Mouse (Mus musculus) adrenal gland, postnatal 14 days (tissue): ENCODE results near the gene Cpeb4. TPM values are rescaled to one million over a fixed set of nuclear protein-coding genes. Genes with fewer than 3 reads are reported as not detected.

ENCODE experiments used
- DNase-seq: peaks from one replicate; pipeline ENCODE4 v3.0.0; 2021; ENCODE audit warnings: mixed read lengths
- total RNA-seq: library from RNA; stranded (reverse); gene quantifications from 2 replicates; pipeline ENCODE4 v1.2.3, GENCODE M21; 2021

Gene Cpeb4
- total RNA-seq, 1 experiment from 2014 or later, result 152 TPM

DNA sequence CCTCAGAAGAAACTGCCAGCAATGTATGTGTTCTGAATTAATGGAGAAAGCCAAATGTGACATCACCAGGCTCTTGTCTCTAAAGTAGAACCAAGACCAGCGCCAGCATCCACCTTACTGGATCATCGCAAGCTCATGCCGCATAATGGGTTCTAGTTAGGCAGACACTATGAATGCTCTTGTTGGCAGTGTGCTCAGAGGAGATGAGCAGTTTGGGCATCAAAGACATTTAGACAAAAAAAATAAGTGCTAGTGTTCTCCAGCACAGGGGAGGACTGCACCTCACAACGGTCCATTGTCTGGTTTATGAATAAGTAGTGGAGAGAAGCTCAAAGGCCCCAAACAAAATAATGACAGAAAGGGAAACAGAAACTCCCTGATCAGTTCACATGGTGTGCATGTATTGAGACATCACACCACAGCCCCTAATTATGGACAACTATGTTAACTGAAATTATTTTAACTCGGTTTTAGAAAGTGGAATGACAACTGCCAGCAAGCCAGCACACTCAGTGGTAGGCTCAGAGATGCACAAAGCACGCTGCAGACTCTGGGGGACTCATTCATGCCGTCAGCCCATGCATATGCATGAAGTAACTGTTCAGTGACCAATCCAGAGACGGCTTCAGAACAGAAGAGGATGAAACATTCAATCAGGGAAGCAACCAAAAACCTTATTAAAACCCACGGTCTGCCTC, 25.1 kb upstream of the Cpeb4 start:
- no peak for DNase-seq

DNA sequence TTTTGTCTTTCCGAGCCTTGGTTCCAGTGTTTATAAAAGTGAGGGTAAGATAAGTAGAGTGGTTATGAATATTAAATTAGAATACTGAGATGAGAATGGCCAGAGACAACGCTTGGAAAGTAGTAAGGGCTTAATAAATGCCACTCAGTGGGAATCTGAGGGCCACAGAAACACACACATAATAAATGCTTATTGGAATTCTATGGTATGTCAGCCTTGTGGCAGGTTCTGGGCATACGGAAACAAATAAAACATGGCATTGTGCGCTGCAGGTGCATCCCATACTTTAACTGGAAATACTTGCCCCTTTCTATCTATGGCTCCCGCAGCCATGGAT, 24.6 kb upstream of the Cpeb4 start:
- no peak for DNase-seq

DNA sequence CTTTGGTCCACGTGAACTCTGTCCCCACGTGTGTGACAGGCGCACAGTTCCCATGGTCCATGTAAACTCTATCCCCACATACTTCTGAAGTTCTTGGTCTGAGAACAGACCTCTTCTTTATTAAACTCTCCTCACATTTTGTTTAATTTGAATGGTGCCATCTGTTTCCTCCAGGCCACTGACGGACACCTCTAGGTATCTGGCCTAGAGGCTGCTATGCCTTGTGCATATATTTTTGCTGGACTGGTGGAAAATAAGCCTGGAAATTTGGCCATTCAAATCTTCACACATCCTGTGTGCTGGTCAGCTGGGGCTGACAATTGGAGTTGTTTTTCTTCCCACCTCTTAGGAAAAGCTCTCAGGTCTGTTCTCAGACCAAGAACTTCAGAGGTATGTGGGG, 23.3 kb upstream of the Cpeb4 start:
- no peak for DNase-seq

DNA sequence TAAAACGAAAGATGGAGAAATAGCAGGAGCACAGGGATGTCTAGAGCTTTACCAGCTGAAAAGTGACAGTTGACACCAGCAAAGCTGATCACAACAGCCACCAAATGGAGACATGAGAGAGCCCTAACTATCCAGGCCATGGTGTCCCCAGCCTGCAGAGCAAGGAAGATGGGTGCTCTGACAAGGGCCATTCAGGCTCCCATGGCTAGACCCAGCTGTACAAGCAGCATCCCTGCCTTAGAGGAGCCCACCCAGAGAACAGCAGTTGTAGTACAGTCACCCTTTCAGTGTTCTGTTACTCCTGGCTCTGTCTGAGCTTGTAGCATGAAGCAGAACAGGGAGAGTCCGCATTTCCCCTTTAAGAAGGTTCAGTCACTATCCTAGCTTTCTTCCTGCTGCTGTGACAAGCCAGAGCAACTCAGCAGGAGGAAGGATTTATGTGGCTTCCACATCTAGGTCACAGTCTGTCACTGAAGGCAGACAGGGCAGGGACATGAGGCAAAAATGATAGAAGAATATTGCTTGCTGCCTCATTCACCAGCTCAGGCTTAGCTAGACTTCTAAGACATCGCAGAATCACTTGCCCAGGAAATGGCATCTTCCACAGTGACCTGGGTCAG, 21.7 kb upstream of the Cpeb4 start:
- DNase-seq, result no peak

DNA sequence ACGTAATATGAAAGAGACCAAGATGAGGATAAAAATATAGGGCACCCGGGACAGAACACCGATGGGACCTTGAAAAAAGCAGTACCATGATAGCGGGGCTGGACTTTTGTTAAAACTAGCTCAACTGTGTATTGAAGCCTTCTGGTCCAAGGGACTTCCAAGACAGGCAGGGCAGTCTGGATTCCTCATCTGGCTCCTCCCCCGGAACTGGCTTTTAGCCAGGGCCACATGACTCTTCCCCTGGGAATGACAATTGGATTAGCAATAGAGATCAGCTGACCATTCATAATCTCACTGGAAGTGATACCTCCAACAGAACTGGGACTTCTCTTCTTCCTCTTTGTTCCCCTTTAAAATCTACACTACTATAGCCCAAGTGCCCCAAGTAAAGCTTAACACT, 21.0 kb upstream of the Cpeb4 start:
- DNase-seq, result peak; percentile 89

DNA sequence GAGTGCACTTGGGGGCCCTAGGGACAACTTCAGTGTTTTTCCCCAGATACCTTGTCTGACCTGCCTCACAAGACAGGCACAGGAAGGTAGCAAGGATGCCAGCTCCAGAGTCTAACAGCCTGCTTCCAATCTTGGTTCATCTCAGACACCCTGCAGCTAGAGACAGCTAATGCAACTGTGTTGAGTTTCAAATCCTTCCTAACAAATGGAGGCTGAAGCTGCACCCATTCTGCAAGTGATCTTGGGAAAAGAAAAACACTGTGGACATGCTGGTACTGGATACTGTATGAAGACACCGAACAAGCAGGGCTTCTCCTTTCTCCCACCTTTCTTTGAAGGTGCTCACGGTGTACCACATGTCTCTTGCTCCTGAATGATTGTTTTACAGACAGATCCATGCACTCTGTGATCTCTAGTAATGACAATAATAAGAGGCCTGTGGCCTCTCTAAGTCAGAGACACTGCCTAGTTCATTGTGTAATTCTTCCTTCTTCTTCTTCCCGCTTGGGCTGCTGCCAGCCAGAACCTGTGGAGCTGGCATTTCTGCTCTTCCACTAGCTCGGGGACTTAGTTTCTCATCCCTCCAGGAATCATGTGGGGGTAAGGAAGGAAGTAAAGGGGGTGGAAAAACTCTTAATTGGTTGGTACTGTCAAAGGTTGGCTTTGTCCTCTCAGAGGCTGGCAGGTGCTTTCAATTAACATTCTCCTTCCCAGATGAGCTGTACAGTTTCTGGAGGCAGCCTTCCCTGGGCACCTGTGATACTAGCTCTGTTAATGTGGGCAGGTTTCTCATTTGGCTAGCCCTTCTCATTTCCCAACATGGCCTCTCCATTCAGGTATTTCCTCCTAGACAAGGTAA, 20.1 kb upstream of the Cpeb4 start:
- DNase-seq, result no peak

DNA sequence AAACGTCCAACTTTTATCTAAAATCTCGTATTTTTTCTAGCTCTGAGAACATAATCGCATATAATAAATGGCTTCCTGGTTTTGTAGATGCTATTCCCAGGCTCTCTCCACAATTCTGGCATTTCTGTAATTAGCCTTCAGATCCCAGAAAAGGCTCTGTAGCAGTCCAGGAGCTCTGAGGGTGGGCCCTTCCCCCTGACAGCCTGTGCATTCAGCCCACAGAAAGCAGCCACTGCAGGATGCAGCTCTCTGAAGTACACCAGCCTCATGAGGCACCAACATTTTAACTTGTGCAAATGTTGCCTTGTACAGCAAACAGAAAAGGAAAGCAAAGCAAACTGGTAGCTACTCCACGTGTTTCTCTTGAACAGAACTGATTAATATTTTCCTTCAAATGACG, 17.1 kb upstream of the Cpeb4 start:
- no peak for DNase-seq

DNA sequence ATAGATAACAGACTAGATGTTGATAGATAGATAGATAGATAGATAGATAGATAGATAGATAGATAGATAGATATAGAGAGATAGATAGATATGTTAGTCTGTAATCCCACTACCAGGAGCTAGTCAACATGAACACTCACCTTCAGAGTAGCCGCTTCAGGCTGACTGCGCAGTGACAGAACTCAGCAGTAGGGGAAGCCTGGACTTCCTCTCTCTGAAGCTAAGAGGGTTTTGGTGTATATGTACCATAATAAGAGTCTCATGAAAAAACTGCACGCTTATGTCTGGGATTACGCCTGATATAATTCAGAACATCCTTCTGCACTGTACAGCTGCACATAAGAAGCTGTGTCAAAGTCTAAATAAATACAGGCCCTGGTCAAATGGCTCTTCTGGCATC, 14.5 kb upstream of the Cpeb4 start:
- DNase-seq, result no peak

DNA sequence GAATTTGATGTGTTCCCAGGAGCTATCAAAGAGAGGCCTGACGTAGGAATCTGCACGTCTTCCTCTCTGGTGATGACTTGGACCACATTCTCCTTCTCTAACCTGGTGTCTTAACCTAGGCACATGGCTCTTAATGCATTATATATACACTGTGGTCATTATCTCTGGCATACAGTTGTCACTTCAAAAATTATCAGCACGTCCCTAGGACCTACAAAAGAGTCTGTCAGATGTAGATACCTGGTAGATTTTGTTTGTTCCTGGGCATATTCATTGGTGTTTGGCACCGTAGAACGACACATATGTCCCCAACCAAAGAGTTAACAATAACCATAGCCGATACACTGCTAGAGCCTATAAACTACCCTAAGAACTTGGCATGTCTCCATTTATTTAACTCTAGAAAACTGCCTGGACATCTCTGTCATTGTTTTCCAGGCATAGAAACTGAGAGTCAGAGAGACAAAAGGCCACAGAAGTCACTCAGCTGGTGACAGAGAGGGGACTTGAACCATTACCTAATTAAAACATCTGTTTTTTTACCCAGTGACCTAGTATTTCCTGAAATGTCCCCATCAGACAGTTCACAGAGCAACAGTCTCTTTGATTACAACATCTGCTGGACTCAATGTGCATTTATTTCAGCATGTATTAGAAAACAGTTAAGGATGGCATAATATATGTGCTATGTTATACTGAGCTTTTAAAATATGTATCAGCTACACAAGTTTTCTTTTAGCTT, 10.7 kb upstream of the Cpeb4 start:
- DNase-seq, result no peak

DNA sequence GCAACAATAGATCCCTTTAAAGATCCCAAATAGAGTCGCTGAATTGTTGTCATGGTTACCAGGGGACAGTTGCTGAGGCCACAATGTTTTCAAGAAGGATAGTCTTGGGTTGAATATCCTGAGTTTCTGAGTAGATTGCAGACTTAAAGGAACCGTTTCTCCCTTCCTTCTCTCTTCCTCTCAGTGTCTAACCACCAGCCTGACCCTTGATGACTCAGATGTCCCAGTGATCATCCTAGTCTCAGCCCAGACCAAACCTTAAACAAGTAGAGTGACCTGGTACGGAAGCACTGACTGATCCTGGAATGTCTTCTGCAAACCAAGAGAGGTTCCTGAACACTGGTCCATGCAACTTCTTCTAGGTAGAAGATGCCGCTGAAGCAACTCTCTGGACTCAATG, 4.0 kb upstream of the Cpeb4 start:
- DNase-seq, result no peak

DNA sequence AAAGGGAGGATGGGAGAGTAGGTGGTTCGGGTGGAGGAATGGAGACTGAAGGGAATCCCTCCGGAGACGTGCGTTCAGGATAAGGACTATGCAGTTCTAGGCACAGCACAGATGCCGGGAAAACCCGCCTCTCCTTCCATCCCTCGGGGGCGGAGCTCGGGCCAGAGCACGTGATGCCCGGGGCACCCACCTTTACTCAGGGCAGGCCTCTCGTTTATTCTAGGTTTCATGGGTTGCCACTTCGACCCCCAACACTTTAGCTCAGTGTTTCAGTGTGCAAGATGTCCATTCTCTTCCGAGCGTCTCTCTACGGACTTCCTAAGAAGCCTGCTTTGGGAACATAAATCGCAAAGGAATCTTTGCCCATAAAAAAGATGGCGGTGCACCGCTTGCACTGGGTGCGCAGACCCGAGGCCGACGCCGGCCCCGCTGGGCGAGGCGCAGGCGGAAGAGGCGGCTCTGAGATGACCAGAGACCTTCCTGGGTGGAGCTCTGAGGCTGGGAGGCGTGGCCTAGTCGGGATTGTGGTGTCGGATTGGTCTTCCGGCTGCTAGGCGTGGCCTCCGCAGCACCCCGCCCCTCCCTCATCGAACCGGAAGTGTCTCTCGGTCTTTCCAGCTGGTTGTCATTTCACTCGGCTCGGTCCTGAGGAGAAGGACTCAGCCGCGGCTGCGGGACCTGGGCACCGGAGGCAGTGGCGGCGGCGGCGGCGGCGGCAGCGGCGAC, 1.6 kb upstream of the Cpeb4 start:
- peak; percentile 99 for DNase-seq

DNA sequence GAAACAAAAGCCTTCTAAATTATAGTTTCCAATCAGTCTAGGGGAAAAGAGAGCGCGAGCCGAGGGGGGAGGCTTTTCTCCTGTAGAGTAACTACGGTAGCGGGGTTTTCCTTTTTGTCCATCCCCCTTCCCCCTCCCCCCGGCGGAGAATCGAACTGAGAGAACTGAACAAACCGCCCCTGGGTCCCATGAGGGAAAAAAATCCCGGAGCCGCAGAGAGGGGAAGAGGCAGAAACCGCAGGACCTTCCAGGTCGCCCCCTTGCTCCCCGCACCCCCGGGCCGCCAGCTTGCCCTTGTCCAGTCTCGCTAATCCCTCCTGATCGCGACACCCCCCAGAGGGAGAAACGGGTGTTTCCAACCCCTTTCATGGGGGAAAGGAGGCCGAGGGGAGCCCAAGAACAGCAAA, 873 bp upstream of the Cpeb4 start:
- peak; percentile 73 for DNase-seq

DNA sequence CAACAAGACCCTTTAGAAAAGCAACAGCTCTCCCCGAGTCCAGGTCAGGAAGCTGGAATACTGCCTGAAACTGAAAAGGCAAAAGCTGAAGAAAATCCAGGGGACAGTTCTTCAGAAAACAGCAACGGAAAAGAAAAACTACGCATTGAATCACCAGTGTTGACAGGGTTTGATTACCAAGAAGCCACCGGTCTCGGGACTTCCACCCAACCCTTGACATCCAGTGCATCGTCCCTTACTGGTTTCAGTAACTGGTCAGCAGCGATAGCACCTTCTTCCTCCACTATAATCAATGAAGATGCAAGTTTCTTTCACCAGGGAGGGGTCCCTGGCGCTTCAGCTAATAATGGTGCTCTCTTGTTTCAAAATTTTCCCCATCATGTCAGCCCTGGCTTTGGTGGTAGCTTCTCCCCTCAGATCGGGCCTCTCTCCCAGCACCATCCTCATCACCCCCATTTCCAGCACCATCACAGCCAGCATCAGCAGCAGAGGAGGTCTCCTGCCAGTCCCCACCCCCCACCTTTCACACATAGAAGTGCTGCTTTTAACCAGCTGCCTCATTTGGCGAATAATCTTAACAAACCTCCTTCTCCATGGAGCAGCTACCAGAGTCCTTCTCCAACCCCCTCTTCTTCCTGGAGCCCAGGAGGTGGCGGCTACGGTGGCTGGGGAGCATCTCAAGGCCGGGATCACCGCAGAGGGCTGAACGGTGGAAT, 693 bp downstream of the Cpeb4 start:
- DNase-seq, result peak; percentile 61

DNA sequence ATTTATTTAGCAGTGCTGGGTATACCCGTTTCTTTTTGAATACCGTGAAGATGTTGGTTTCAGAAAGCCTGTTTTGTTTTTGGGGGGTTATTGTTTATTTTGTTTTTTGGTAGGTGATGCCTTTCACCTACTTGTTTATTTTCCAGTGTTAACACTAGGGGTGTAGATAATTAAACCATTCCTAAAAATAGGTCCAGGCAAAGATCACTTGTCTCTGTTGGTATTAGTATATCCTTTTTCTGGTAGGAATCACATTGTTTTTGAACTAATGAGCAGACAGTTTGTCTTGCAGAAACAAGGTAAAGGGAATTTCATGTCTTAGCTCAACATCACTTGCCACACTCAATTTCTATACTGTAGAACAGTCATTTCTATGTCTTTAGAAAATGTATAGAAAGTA, 2.1 kb downstream of the Cpeb4 start:
- no peak for DNase-seq

DNA sequence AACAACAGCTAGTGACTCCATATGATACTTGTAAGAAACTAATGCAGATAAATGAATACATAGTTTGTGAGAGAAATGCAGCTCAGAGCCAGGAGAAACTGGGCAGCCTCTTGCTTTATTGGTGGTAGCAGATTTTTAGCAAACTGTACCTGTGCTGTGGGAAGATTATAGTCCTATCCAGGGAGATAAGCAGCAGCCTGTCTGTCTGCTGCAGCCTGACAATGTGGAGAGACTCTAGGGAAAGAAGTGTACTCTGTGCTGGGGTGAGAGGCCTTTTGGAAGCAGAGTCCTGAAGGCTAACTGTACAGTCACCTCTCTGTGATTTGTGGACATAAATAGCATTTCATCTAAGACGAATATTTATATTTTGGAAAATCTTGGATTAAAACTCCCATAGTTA, 11.7 kb downstream of the Cpeb4 start:
- DNase-seq, result no peak

DNA sequence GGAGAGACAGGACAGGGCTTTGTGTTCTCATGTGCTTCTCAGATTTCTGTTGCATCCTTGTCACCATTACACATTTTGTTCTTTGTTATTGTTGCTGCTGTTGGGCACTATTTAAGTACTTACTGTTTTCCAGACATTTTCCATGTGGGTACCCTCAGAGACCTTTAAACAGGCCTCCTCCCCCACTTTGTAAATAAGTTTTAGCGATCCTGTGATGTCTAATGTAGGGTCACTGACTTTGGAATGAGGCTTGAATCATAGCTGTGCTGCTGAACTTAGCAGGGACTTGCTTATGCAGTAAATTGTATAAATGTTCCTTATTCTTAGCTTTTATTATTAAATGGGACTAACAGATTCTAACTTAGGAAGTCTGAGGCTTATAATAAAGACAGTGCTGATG, 13.8 kb downstream of the Cpeb4 start:
- no peak for DNase-seq

DNA sequence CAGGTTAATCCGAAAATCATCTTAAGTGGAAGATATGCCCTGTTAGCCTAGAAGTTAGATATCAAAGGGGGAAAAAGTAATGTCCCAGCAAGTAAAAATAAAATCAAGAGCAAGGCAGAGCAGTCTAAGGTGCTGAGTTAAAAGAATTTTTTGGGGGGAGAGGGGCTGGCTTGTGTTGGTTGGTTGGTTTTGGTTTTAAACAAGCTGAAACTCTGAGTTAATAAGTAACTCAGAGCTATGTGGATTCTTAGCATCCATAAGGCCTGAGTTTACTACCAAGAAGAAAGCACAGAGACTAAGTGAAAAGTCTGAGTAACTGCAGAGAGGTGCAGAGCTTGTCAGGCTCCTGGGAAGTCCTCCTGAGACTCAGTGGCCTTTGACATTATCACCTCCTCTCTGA, 16.2 kb downstream of the Cpeb4 start:
- DNase-seq, result no peak

DNA sequence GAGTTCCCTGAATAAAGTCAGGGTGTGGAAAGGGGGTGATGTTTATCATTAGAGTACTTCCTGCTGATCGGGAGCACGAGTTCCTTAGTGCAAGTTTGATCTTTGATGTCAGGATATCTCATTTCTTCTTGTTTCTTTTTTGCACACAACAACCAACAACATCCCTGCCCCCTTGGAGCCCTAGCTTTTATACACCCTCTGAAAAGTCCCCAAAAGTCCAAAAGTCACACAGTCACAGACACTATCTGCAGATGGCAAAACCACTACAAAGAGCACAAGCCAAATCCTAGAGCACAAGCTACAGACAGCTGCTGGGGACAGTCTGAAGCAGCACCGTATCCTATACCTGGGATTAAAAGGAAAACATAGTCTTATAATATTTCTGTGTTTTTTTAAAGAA, 20.1 kb downstream of the Cpeb4 start:
- DNase-seq, result no peak

DNA sequence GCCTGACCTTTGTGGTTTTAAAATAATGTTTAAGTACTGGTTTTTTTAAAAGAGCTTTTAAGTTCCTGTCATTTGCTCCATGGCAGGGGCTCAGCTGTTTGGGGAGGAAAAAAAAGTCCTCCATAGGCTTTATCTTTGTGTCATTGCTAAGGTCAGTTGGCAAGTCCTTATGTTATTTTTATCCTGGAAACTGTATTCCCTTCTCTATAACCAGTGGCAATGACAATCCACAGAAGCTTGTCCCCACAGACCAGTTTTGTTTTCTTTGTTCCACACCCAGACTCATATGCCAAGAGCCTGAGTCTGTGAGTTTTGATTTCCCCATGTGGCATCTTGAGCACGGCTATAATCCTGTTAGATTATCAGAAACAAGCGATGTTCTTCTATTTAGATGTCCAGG, 21.6 kb downstream of the Cpeb4 start:
- no peak for DNase-seq

DNA sequence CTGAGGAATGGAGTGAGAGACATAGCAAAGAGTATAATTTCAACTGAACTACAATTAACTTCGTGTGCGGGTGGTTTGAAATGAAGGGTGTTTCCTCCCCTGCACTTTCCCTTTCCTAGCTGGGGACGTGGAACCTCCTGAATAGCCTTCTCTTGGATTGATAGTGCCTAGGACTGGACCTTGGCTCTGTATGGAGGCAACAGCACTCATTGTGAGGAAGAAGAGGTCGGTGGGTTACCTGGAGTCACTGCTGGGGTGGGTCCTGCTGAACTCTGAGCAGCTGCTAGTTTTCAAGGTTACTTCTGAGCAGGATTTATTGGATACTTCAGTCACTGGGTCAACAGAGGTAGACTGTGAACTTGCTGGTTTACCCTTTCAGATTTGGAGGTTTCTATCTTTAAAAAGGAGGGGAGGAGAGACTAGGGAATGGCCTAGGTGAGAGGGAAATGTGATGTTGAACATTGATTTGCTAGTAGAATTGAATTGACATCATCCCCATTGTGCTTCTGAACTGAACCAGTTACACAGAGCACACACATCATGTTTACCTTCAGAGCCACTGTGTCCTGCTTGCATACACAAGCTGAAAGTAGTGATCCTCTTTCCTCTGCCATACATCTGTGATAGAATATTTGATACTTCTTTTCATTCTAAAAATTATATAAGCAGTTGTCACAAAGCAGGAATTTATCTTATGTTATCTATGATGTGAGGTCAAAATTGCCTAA, 24.2 kb downstream of the Cpeb4 start:
- no peak for DNase-seq

DNA sequence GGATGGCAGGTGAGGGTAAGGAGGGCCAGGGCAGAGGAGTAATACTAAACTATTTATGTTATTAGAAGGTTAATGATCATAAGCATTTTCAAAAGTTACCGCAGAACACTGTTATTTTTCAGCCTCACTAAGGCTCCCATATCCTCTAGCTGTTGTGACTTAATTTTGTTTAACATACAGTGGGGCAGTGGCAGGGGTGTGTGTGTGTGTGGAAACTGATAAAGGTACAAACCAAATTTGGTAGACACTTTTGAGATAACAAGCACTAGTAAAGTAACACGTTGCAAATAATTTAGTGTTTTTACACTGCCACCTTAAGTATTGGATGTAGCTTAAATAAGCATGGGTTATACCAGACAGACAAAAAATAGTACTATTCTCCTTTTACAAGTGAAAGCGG, 24.9 kb downstream of the Cpeb4 start:
- no peak for DNase-seq
